Comparison of ENCODE assay signal across 8 mouse cellular contexts in genomic region chr16:3976251-3976671, GRCm38 (mm10). TPM values are rescaled to one million over a fixed set of nuclear protein-coding genes. Genes with fewer than 3 reads are reported as not detected.
DNase-seq lines count a peak whose midpoint lies in the region; ATAC-seq and TF ChIP-seq lines count a peak whose summit lies in the region.

Gene Nlrc3, minus strand, starts transcription at chr16:3976632.

- no peak within 1 kb of the TSS for H3K27ac ChIP-seq in hindbrain, embryonic 12.5 days
- H3K27ac ChIP-seq in hindbrain, embryonic 14.5 days = no peak within 1 kb of the TSS
- H3K27ac ChIP-seq in embryonic facial prominence, embryonic 10.5 days (replicated peaks) = peak within 1 kb of the TSS; percentile 24; the same call in 1 of the 2 replicates
- peak within 1 kb of the TSS; percentile 25; the same call in 1 of the 2 replicates for H3K27ac ChIP-seq in small intestine, adult 2 months (ENCODE audit: insufficient read depth, low read depth, low read length)

- H3K36me3 ChIP-seq in hindbrain, embryonic 12.5 days = peaks cover 42% of the 10 kb centered on the region
- peaks cover 38% of the 10 kb centered on the region for H3K36me3 ChIP-seq in hindbrain, embryonic 14.5 days (replicated peaks; ENCODE audit: control insufficient read depth, insufficient read depth)
- peaks cover 39% of the 10 kb centered on the region for H3K36me3 ChIP-seq in embryonic facial prominence, embryonic 10.5 days (replicated peaks)
- peaks cover 29% of the 10 kb centered on the region for H3K36me3 ChIP-seq in small intestine, adult 2 months (ENCODE audit: control insufficient read depth, insufficient read depth, low read length)

- ATAC-seq in hindbrain, embryonic 12.5 days (ENCODE audit: low FRiP score) = 0 out of 2 replicates have a peak, but pooled peaks have one; percentile 26
- no peak for ATAC-seq in hindbrain, embryonic 14.5 days (ENCODE audit: low FRiP score)

- no peak for DNase-seq in hindbrain, embryonic 14.5 days (ENCODE audit: low spot score)
- no peak for DNase-seq in embryonic facial prominence, embryonic 10.5 days (ENCODE audit: low spot score)
- DNase-seq in kidney, postnatal 36 days = peak; percentile 29 to 43
- DNase-seq in layer of hippocampus, postnatal 25 days (ENCODE audit: extremely low spot score in 1 of 2, low spot score in 1 of 2) = no peak
- no peak for DNase-seq in layer of hippocampus, postnatal 10 days (ENCODE audit: low spot score in 2 of 2)
- no peak for DNase-seq in gastrocnemius, postnatal 10 days

- no peak within 1 kb of the TSS for H3K4me2 ChIP-seq in hindbrain, embryonic 12.5 days (replicated peaks)
- no peak within 1 kb of the TSS for H3K4me2 ChIP-seq in hindbrain, embryonic 14.5 days (replicated peaks)

- H3K4me3 ChIP-seq in hindbrain, embryonic 12.5 days = no peak within 1 kb of the TSS
- no peak within 1 kb of the TSS for H3K4me3 ChIP-seq in hindbrain, embryonic 14.5 days (replicated peaks; ENCODE audit: low read length)
- H3K4me3 ChIP-seq in embryonic facial prominence, embryonic 10.5 days = no peak within 1 kb of the TSS; the same call in 1 of the 2 replicates
- H3K4me3 ChIP-seq in small intestine, adult 2 months (ENCODE audit: low read depth, low read length) = peak within 1 kb of the TSS; percentile 55

- no peaks in the 10 kb centered on the region for H3K4me1 ChIP-seq in hindbrain, embryonic 12.5 days
- H3K4me1 ChIP-seq in hindbrain, embryonic 14.5 days (replicated peaks; ENCODE audit: control insufficient read depth, insufficient read depth, low read length) = no peaks in the 10 kb centered on the region
- H3K4me1 ChIP-seq in embryonic facial prominence, embryonic 10.5 days = peaks cover 19% of the 10 kb centered on the region
- peaks cover 10% of the 10 kb centered on the region for H3K4me1 ChIP-seq in small intestine, adult 2 months (ENCODE audit: control insufficient read depth, insufficient read depth, insufficient read length, low read length)

- no peak for TF ChIP-seq CTCF in small intestine, adult 2 months (IDR thresholded peaks at IDR 0.05; ENCODE audit: extremely low read depth, insufficient read length, insufficient replicate concordance, low read depth, low read length)

- H3K27me3 ChIP-seq in hindbrain, embryonic 12.5 days = no peaks in the 10 kb centered on the region
- no peaks in the 10 kb centered on the region for H3K27me3 ChIP-seq in hindbrain, embryonic 14.5 days (ENCODE audit: control insufficient read depth, insufficient read depth, low read length)
- no peaks in the 10 kb centered on the region for H3K27me3 ChIP-seq in embryonic facial prominence, embryonic 10.5 days (replicated peaks; ENCODE audit: low read depth, poor library complexity, severe bottlenecking)
- H3K27me3 ChIP-seq in small intestine, adult 2 months (ENCODE audit: control insufficient read depth, insufficient read depth, low read length) = no peaks in the 10 kb centered on the region

- H3K9ac ChIP-seq in hindbrain, embryonic 12.5 days = no peak within 1 kb of the TSS
- H3K9ac ChIP-seq in hindbrain, embryonic 14.5 days = no peak within 1 kb of the TSS

- TF ChIP-seq POLR2A in small intestine, adult 2 months (IDR thresholded peaks at IDR 0.05; ENCODE audit: low read depth, low read length) = no peak

- no peaks in the 10 kb centered on the region for H3K9me3 ChIP-seq in hindbrain, embryonic 12.5 days (replicated peaks)
- H3K9me3 ChIP-seq in hindbrain, embryonic 14.5 days (ENCODE audit: control insufficient read depth, low read length) = no peaks in the 10 kb centered on the region
- H3K9me3 ChIP-seq in embryonic facial prominence, embryonic 10.5 days = no peaks in the 10 kb centered on the region

- WGBS in hindbrain, embryonic 12.5 days = 83% methylated on average over 4 of the region's 4 CpGs
- 82% methylated on average over 4 of the region's 4 CpGs for WGBS in hindbrain, embryonic 14.5 days
- 58% methylated on average over 4 of the region's 4 CpGs for WGBS in embryonic facial prominence, embryonic 10.5 days
- 60% methylated on average over 4 of the region's 4 CpGs for WGBS in small intestine, adult 2 months

RNA-seq across cellular contexts. Expression of gene Nlrc3, which starts in this region (rescaled TPM):
- 0.96 and 1.2 TPM in 2 replicates for polyA plus RNA-seq in hindbrain, embryonic 12.5 days (2016; fragmentation: Nextera tagmentation; extraction: Ambion mirVana)
- polyA plus RNA-seq in hindbrain, embryonic 14.5 days (2014; fragmentation: Nextera tagmentation; extraction: Ambion mirVana) = 1.0 and 1.4 TPM in 2 replicates
- 0.97 and 1.0 TPM in 2 replicates for polyA plus RNA-seq in embryonic facial prominence, embryonic 10.5 days (2016; fragmentation: Nextera tagmentation; extraction: Ambion mirVana)
- polyA plus RNA-seq in small intestine, adult 2 months (2012; rRNA removed) = 6.1 and 9.9 TPM in 2 replicates
- 1 to 10 TPM; 1.3 to 2.0 TPM for total RNA-seq in layer of hippocampus, postnatal 25 days (2021)
- 1 to 10 TPM; 2.3 to 2.5 TPM for total RNA-seq in layer of hippocampus, postnatal 10 days (2021)
- total RNA-seq in gastrocnemius, postnatal 10 days (2021) = 1 to 10 TPM; 4.3 to 5.1 TPM

Comparison
In these comparisons a context has a peak if more than half of its experiments do, and no peak if none do; other contexts are left out.
1. H3K27ac ChIP-seq: peak in embryonic facial prominence, embryonic 10.5 days (single experiment) and small intestine, adult 2 months (single experiment); none in hindbrain, embryonic 12.5 days (single experiment) and hindbrain, embryonic 14.5 days (single experiment).
2. DNase-seq: peak in kidney, postnatal 36 days (2 of 2); none in hindbrain, embryonic 14.5 days (single experiment), embryonic facial prominence, embryonic 10.5 days (single experiment), layer of hippocampus, postnatal 25 days (0 of 2), layer of hippocampus, postnatal 10 days (0 of 2) and gastrocnemius, postnatal 10 days (single experiment).